Mouse (Mus musculus) myocyte (in vitro differentiated cells): Measurements from ENCODE around the gene Mgll.
A peak's percentile ranks its signal among the peaks of the same experiment; 100 is the strongest.

ENCODE experiments used
- CEBPB ChIP-seq: IDR thresholded peaks from 2 replicates; pipeline ENCODE4 v1.6.1; 2011; ENCODE audit warnings: mild to moderate bottlenecking, moderate library complexity; ENCODE audit not compliant: poor library complexity, insufficient read depth, severe bottlenecking
- MAX ChIP-seq: IDR thresholded peaks from one replicate; pipeline ENCODE4 v1.6.1; 2011; ENCODE audit warnings: low read depth, mild to moderate bottlenecking, control low read depth
- MYOD1 ChIP-seq, 3 experiments: IDR thresholded peaks; one replicate each; pipeline ENCODE4 v1.6.1; 2011; ENCODE audit warnings: control low read depth in 2 of 3, low read depth in 2 of 3, mild to moderate bottlenecking in 2 of 3, moderate library complexity in 1 of 3; ENCODE audit not compliant: insufficient read length in 2 of 3, control insufficient read depth in 1 of 3
- MYOG ChIP-seq, 3 experiments: IDR thresholded peaks; one replicate each; pipeline ENCODE4 v1.6.1; 2011; ENCODE audit warnings: control low read depth in 2 of 3, low read depth in 2 of 3, mild to moderate bottlenecking in 2 of 3; ENCODE audit not compliant: insufficient read length in 2 of 3, control insufficient read depth in 1 of 3, insufficient read depth in 1 of 3
- POLR2A ChIP-seq: IDR thresholded peaks from one replicate; pipeline ENCODE4 v1.6.1; 2011; ENCODE audit warnings: low read depth, mild to moderate bottlenecking, control low read depth, moderate library complexity; ENCODE audit not compliant: insufficient read length
- POLR2AphosphoS2 ChIP-seq: IDR thresholded peaks from one replicate; pipeline ENCODE4 v1.6.1; 2011; ENCODE audit warnings: low read depth, control low read depth; ENCODE audit not compliant: insufficient read length
- TCF12 ChIP-seq: IDR thresholded peaks from one replicate; pipeline ENCODE4 v1.6.1; 2011; ENCODE audit warnings: mild to moderate bottlenecking, control low read depth; ENCODE audit not compliant: poor library complexity, insufficient read depth, severe bottlenecking

DNA sequence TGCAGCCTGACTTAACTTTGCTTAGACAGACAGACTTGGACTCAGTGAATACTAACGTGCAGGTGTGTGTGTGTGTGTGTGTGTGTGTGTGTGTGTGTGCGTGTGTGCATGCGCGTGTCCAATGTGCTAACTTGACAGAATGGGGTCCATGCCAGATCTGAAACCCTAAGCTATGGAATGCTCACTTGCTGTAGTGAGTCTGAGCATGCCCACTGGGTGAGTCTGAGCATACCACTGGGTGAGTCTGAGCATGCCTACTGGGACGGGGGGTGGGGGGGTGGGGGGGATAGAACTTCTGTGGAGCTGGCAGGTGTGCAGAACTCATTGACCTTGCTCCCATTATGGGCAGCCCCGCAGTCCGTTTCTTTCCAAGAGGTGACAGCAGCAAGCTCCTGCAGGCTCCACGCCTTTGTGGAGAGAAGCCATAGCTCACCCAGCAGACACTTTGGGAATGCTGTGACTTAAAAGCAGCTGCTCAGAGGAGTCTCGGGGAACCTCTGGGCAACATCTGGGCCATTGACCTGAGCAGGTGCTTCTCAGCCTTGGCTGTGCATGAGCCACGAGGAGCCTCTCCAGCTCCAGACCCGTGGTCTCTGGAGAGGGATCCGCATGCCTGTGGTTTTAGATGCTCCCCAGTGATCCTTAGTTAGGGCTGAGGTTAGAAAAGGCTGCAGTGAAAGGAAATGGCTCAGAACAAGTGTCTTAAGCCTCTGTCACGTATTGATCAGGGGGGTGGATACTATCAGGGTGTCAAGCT lies 38.4 kb downstream of the Mgll start:
- TF ChIP-seq POLR2A (no peak), MAX (no peak), MYOG (IDR thresholded peaks at IDR 0.05; ENCODE audit: control insufficient read depth in 1 of 3, insufficient read depth in 1 of 3, insufficient read length in 2 of 3, low read depth in 2 of 3) (peak; percentile 34 to 75 (median 42)), MYOD1 (IDR thresholded peaks at IDR 0.05; ENCODE audit: control insufficient read depth in 1 of 3, insufficient read length in 2 of 3, low read depth in 2 of 3) (peak in 2 of 3 experiments; percentile 83 to 85), TCF12 (peak; percentile 21), CEBPB (no peak), POLR2AphosphoS2 (no peak)
